Mouse (Mus musculus): ENCODE results near the gene Tfrc. TPM values are rescaled to one million over a fixed set of nuclear protein-coding genes. Genes with fewer than 3 reads are reported as not detected.

Tfrc gene
- polyA plus RNA-seq, 1 experiment from 2014 or later = 73.6 TPM

GRCm38 (mm10) chr16:32672250-32672649 lies 63.5 kb downstream of the Tfrc start:
- H3K4me1 ChIP-seq (replicated peaks; ENCODE audit: control insufficient read depth, insufficient read depth, low read length) = no peaks in the 10 kb centered on the region
- H3K36me3 ChIP-seq (ENCODE audit: control insufficient read depth, insufficient read depth, low read length) = no peaks in the 10 kb centered on the region; the same call in 1 of the 2 replicates
- no peak overlapping the region for H3K4me3 ChIP-seq (ENCODE audit: low read depth, low read length)
- DNase-seq (ENCODE audit: low spot score) (no peak), ATAC-seq (replicated peaks; ENCODE audit: low FRiP score) (no peak)
- H3K9ac ChIP-seq (ENCODE audit: low read length) = no peak overlapping the region
- 93% methylated on average over 7 of the region's 7 CpGs for WGBS
- no peak overlapping the region for H3K27ac ChIP-seq (ENCODE audit: low read depth, low read length)
- no peaks in the 10 kb centered on the region for H3K27me3 ChIP-seq (ENCODE audit: control insufficient read depth, insufficient read depth, low read length)
- H3K4me2 ChIP-seq (ENCODE audit: low read depth, low read length, severe bottlenecking) = no peak overlapping the region
- no peaks in the 10 kb centered on the region for H3K9me3 ChIP-seq (ENCODE audit: control insufficient read depth, low read length)

DNA sequence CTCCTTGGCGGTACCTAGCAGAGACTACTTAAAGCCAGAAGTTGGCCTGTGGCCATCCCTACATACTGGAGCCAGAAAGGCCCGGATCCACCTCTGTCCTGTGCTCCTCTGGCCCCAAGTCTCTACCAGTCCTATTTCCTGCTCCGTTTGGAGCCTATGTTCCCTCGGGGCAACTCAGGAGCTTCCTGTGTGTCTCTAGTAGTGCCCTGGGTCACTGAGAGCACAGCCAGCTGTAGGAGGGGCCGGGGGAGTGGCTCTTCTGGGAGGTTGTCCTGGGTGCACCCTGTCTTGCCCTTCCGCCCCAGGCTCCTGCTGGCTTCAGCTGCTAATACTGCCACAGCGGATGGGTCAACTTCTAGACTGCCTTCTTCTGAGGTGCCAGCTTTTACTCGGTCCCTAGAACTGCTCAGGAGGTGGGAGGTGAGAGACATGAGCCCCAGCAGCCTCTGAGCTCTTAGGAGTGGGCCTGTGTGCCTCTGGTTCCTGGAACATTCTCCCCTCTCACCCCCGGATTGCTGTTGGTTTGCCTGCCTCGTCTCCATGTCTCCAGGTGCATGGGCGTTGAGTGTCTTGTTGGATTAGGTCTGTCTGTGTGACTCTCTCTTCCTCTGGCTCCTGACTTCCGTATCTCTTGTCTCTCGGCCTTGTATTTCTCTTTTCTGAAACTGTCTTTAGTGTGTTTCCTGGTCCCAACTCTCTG lies 64.3 kb downstream of the Tfrc start:
- Histone ChIP-seq H3K27me3 (ENCODE audit: control insufficient read depth, insufficient read depth, low read length) (no peaks in the 10 kb centered on the region), H3K27ac (ENCODE audit: low read depth, low read length) (no peak overlapping the region), H3K9me3 (ENCODE audit: control insufficient read depth, low read length) (no peaks in the 10 kb centered on the region), H3K9ac (ENCODE audit: low read length) (no peak overlapping the region), H3K4me1 (replicated peaks; ENCODE audit: control insufficient read depth, insufficient read depth, low read length) (no peaks in the 10 kb centered on the region), H3K4me2 (ENCODE audit: low read depth, low read length, severe bottlenecking) (no peak overlapping the region), H3K36me3 (ENCODE audit: control insufficient read depth, insufficient read depth, low read length) (no peaks in the 10 kb centered on the region; the same call in 1 of the 2 replicates), H3K4me3 (ENCODE audit: low read depth, low read length) (no peak overlapping the region)
- ATAC-seq (replicated peaks; ENCODE audit: low FRiP score) (no peak), DNase-seq (ENCODE audit: low spot score) (no peak)
- 76% methylated on average over 13 of the region's 13 CpGs for WGBS

DNA sequence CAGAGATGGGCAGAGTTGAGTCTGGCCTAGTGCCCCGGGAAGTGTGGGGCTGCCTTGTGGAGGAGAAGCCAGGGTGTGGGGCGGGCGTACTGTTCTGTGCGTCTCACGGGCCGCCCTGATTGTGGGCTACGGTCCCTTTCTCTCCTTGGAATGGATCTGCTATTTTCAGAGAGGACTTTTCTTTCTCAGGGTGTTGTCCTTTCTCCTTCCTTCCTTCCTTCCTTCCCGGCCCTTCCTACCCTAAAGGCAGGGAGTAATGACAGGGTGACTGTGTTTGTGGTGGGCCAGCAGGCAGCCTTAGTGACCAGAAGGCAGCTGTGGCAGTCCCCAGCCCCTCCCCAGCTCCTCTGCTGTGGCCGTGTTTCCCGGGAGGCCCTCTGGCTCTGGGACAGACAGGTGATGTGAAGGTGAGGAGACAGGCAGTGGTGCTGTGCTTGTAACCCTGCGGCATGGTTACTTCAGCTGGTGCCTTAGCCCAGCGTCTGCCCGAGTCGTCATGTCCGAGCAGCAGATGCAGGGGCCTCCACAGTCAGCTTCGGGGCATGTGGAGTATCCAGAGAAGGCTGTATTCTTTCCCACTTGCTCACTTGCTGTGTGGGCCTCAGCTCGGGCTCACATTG lies 65.5 kb downstream of the Tfrc start:
- DNase-seq (ENCODE audit: low spot score) (no peak), ATAC-seq (replicated peaks; ENCODE audit: low FRiP score) (no peak)
- Histone ChIP-seq H3K4me3 (ENCODE audit: low read depth, low read length) (no peak overlapping the region), H3K27ac (ENCODE audit: low read depth, low read length) (no peak overlapping the region), H3K9me3 (ENCODE audit: control insufficient read depth, low read length) (no peaks in the 10 kb centered on the region), H3K9ac (ENCODE audit: low read length) (no peak overlapping the region), H3K4me1 (replicated peaks; ENCODE audit: control insufficient read depth, insufficient read depth, low read length) (no peaks in the 10 kb centered on the region), H3K27me3 (ENCODE audit: control insufficient read depth, insufficient read depth, low read length) (no peaks in the 10 kb centered on the region), H3K36me3 (ENCODE audit: control insufficient read depth, insufficient read depth, low read length) (no peaks in the 10 kb centered on the region; the same call in 1 of the 2 replicates), H3K4me2 (ENCODE audit: low read depth, low read length, severe bottlenecking) (no peak overlapping the region)
- WGBS = 91% methylated on average over 17 of the region's 17 CpGs

DNA sequence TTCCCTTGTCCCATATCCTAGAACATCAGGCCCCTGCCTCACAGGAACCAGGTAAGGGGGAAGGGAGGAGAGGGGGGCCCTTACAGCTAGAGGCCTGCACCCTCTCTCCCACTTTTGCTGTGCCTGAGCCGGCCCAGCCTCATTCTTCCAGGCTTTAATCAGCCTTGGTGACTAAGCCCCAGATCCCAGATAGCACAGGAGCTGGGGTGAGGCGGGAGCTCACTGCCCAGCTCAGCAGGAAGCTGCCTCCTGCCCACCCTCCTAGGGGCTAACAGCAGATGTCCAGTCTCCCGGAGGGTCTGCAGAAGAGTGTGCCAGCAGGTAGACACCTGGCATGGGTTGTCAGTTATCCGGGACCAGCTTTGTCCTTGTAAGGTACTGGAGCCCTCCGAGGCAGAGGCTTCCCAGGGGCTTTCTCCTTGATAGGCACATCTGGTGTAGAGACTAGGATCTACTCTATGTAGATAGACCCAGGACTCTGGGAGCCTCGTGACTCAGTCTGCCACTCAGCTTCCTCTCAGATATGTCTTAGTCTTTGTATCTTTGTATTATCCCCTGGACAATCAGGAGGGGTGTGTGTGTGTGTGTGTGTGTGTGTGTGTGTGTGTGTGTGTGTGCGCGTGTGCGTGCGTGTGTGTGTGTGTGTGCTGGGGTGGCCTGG lies 68.5 kb downstream of the Tfrc start:
- Histone ChIP-seq H3K36me3 (ENCODE audit: control insufficient read depth, insufficient read depth, low read length) (no peaks in the 10 kb centered on the region; the same call in 1 of the 2 replicates), H3K27ac (ENCODE audit: low read depth, low read length) (no peak overlapping the region)
- 86% methylated on average over 10 of the region's 10 CpGs for WGBS

DNA sequence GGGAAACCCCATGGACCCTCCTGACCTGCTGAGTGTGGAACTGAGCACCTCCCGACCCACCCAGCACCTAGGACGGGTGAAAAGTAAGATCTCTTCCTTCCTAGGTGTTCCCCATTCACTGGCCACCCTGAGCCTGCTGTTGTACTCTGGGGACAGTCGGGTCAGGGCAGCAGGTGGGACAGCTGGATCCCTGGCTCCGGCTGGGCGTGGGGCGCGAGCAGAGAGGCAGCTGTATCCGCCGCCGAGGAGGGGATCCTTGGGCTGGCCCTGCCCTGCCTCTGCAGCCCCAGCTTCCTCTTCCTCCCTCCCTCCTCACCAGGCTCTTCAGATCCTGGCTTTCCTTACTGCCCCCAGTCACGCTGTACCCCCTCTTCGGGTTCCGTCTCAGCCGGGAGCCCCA lies 69.2 kb downstream of the Tfrc start:
- Histone ChIP-seq H3K4me3 (ENCODE audit: low read depth, low read length) (no peak overlapping the region), H3K4me2 (ENCODE audit: low read depth, low read length, severe bottlenecking) (no peak overlapping the region), H3K4me1 (replicated peaks; ENCODE audit: control insufficient read depth, insufficient read depth, low read length) (no peaks in the 10 kb centered on the region), H3K9ac (ENCODE audit: low read length) (no peak overlapping the region), H3K9me3 (ENCODE audit: control insufficient read depth, low read length) (no peaks in the 10 kb centered on the region), H3K27ac (ENCODE audit: low read depth, low read length) (no peak overlapping the region), H3K27me3 (ENCODE audit: control insufficient read depth, insufficient read depth, low read length) (no peaks in the 10 kb centered on the region), H3K36me3 (ENCODE audit: control insufficient read depth, insufficient read depth, low read length) (no peaks in the 10 kb centered on the region; the same call in 1 of the 2 replicates)
- DNase-seq (ENCODE audit: low spot score) (no peak), ATAC-seq (replicated peaks; ENCODE audit: low FRiP score) (no peak)
- WGBS = 73% methylated on average over 14 of the region's 14 CpGs

More for the DNA sequence above, 68.5 kb downstream of the Tfrc start:
- Histone ChIP-seq H3K9me3 (ENCODE audit: control insufficient read depth, low read length) (no peaks in the 10 kb centered on the region), H3K27me3 (ENCODE audit: control insufficient read depth, insufficient read depth, low read length) (no peaks in the 10 kb centered on the region), H3K4me1 (replicated peaks; ENCODE audit: control insufficient read depth, insufficient read depth, low read length) (no peaks in the 10 kb centered on the region), H3K4me3 (ENCODE audit: low read depth, low read length) (no peak overlapping the region), H3K9ac (ENCODE audit: low read length) (no peak overlapping the region), H3K4me2 (ENCODE audit: low read depth, low read length, severe bottlenecking) (no peak overlapping the region)
- no peak for ATAC-seq (replicated peaks; ENCODE audit: low FRiP score)
- DNase-seq (ENCODE audit: low spot score) = no peak

DNA sequence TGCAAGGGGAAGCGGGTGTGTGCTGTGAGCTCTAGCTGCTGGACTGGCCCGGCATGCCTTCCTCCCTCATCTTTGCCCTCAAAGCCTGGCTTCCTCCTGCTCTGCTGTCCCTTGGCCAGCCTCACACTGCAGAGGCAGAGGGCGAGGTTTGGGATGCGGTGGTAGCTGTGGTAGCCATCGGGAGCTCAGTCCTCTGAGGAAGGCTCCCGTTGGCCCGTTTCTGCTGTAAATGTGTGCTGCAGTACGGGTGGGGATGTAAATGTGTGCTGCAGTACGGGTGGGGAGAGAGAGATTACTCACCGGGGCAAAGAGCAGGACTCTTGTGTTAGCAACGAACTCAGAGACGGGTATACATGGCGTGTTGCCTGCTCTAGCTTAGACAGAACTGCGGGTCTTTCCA lies 70.1 kb downstream of the Tfrc start:
- Histone ChIP-seq H3K4me3 (ENCODE audit: low read depth, low read length) (no peak overlapping the region), H3K36me3 (ENCODE audit: control insufficient read depth, insufficient read depth, low read length) (no peaks in the 10 kb centered on the region; the same call in 1 of the 2 replicates), H3K9ac (ENCODE audit: low read length) (no peak overlapping the region), H3K27ac (ENCODE audit: low read depth, low read length) (no peak overlapping the region), H3K27me3 (ENCODE audit: control insufficient read depth, insufficient read depth, low read length) (no peaks in the 10 kb centered on the region), H3K4me1 (replicated peaks; ENCODE audit: control insufficient read depth, insufficient read depth, low read length) (no peaks in the 10 kb centered on the region), H3K9me3 (ENCODE audit: control insufficient read depth, low read length) (no peaks in the 10 kb centered on the region), H3K4me2 (ENCODE audit: low read depth, low read length, severe bottlenecking) (no peak overlapping the region)
- ATAC-seq (replicated peaks; ENCODE audit: low FRiP score) (no peak), DNase-seq (ENCODE audit: low spot score) (no peak)
- WGBS = 89% methylated on average over 14 of the region's 14 CpGs

DNA sequence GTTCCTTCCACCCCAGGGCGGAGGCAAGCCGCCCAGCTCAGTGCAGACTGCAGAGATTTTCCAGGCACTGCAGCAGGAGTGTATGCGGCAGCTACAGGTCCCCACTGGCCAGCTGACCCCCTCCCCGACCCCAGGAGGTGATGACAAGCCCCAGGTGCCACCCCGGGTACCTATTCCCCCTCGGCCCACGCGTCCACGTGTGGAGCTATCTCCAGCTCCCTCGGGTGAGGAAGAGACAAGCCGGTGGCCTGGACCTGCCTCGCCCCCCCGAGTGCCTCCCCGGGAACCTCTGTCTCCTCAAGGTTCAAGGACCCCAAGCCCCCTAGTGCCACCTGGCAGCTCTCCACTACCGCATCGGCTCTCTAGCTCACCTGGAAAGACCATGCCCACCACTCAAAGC lies 71.3 kb downstream of the Tfrc start:
- Histone ChIP-seq H3K9me3 (ENCODE audit: control insufficient read depth, low read length) (no peaks in the 10 kb centered on the region), H3K36me3 (ENCODE audit: control insufficient read depth, insufficient read depth, low read length) (no peaks in the 10 kb centered on the region; the same call in 1 of the 2 replicates), H3K4me2 (ENCODE audit: low read depth, low read length, severe bottlenecking) (no peak overlapping the region), H3K27ac (ENCODE audit: low read depth, low read length) (no peak overlapping the region), H3K9ac (ENCODE audit: low read length) (no peak overlapping the region), H3K4me1 (replicated peaks; ENCODE audit: control insufficient read depth, insufficient read depth, low read length) (no peaks in the 10 kb centered on the region), H3K27me3 (ENCODE audit: control insufficient read depth, insufficient read depth, low read length) (no peaks in the 10 kb centered on the region), H3K4me3 (ENCODE audit: low read depth, low read length) (no peak overlapping the region)
- no peak for DNase-seq (ENCODE audit: low spot score)
- no peak for ATAC-seq (replicated peaks; ENCODE audit: low FRiP score)
- WGBS = 90% methylated on average over 16 of the region's 16 CpGs

GRCm38 (mm10) chr16:32680806-32681205 lies 72.1 kb downstream of the Tfrc start:
- Histone ChIP-seq H3K9me3 (ENCODE audit: control insufficient read depth, low read length) (no peaks in the 10 kb centered on the region), H3K27me3 (ENCODE audit: control insufficient read depth, insufficient read depth, low read length) (no peaks in the 10 kb centered on the region), H3K4me2 (ENCODE audit: low read depth, low read length, severe bottlenecking) (no peak overlapping the region), H3K36me3 (ENCODE audit: control insufficient read depth, insufficient read depth, low read length) (no peaks in the 10 kb centered on the region; the same call in 1 of the 2 replicates), H3K4me1 (replicated peaks; ENCODE audit: control insufficient read depth, insufficient read depth, low read length) (no peaks in the 10 kb centered on the region), H3K4me3 (ENCODE audit: low read depth, low read length) (no peak overlapping the region), H3K9ac (ENCODE audit: low read length) (no peak overlapping the region), H3K27ac (ENCODE audit: low read depth, low read length) (no peak overlapping the region)
- WGBS = 91% methylated on average over 6 of the region's 6 CpGs
- DNase-seq (ENCODE audit: low spot score) (no peak), ATAC-seq (replicated peaks; ENCODE audit: low FRiP score) (no peak)
